Mouse (Mus musculus): ENCODE data around the gene Chat.

DNA sequence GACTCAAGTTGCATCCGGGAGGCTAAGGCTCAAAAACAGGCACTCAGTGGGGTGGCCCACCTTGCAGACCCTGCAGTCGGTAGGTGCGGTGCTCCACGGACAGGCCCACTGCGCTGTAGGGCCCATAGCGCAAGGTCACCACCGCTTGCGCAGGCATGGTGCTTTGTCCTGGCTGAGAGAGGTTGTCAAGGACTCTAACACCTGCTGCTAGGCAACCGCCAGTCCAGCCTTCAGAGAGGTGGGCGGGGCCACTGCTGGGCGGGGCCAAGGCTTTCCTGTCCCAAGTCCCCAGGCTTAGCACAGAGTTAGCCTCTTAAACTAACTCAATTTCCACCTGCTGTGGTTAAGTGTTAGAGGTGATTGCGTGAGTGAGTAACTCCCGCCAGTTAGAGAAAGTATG, 77.6 kb downstream of the Chat start, which contains the start of gene 1700024G13Rik:
- TF ChIP-seq POLR2A (IDR thresholded peaks at IDR 0.05; ENCODE audit: borderline replicate concordance, low read depth, low read length) (no peak), CTCF (IDR thresholded peaks at IDR 0.05; ENCODE audit: low read depth, low read length) (no peak)

Data from bone marrow macrophage, adult 2 months (primary cell).